Mouse (Mus musculus) megakaryocyte-erythroid progenitor cell, adult 5-6 weeks (primary cell): ENCODE data around the gene Cdan1. TPM values are rescaled to one million over a fixed set of nuclear protein-coding genes. Genes with fewer than 3 reads are reported as not detected.

Experiments
- ATAC-seq: replicated peaks from 2 replicates; pipeline ENCODE4 v1.8.0; 2016; ENCODE audit warnings: mild to moderate bottlenecking, inconsistent platforms; ENCODE audit not compliant: severe bottlenecking, poor library complexity, low FRiP score, low TSS enrichment
- total RNA-seq, 2 experiments: library from RNA; stranded (forward) in 1 of 2; stranded (reverse) in 1 of 2; fragments of 200-1000, 215-1000 nt in 1 of 2; fragments of >200 nt in 1 of 2; fragmentation: Nextera tagmentation in 1 of 2; gene quantifications; 2 replicates each; pipeline ENCODE4 v1.2.3; 2014 to 2017

Cdan1 gene
- total RNA-seq (2014; fragmentation: Nextera tagmentation): 44.7 and 52.0 TPM in 2 replicates
- 14.9 and 21.3 TPM in 2 replicates for total RNA-seq (2017)

- ATAC-seq: peak; percentile 9; the same call in 1 of the 2 replicates
Observed at GRCm38 (mm10) chr2:120849449-120850423, at the start of gene Cdan1. Cdan1 (minus strand) TSS chr2:120850128.

- no peak for ATAC-seq
Observed at GRCm38 (mm10) chr2:120896361-120896760, 46.4 kb upstream of the Cdan1 start.

GRCm38 (mm10) chr2:120887601-120888000, 37.7 kb upstream of the Cdan1 start:
- ATAC-seq: no peak

- ATAC-seq: no peak
Observed at GRCm38 (mm10) chr2:120873192-120873591, 23.3 kb upstream of the Cdan1 start.

GRCm38 (mm10) chr2:120871447-120872336, 21.8 kb upstream of the Cdan1 start:
- no peak for ATAC-seq

- ATAC-seq: no peak
Observed at GRCm38 (mm10) chr2:120867336-120867735, 17.4 kb upstream of the Cdan1 start.

- ATAC-seq: peak; percentile 70
Observed at GRCm38 (mm10) chr2:120866561-120866960, 16.6 kb upstream of the Cdan1 start.

- ATAC-seq: no peak
Observed at GRCm38 (mm10) chr2:120863389-120863788, 13.5 kb upstream of the Cdan1 start.

GRCm38 (mm10) chr2:120860699-120861098, 10.8 kb upstream of the Cdan1 start:
- no peak for ATAC-seq

- ATAC-seq: no peak
Observed at GRCm38 (mm10) chr2:120858131-120858530, 8.2 kb upstream of the Cdan1 start.

GRCm38 (mm10) chr2:120853151-120853550, 3.2 kb upstream of the Cdan1 start:
- ATAC-seq: no peak

- ATAC-seq: no peak
Observed at GRCm38 (mm10) chr2:120852626-120853025, 2.7 kb upstream of the Cdan1 start.

- ATAC-seq: peak; percentile 99
Observed at GRCm38 (mm10) chr2:120850424-120851082, 625 bp upstream of the Cdan1 start, which contains the start of gene Ttbk2. Ttbk2 (minus strand) TSS chr2:120850604.

- no peak for ATAC-seq
Observed at GRCm38 (mm10) chr2:120845280-120845679, 4.6 kb downstream of the Cdan1 start.

- ATAC-seq: 0 out of 2 replicates have a peak, but pooled peaks have one; percentile 37
Observed at GRCm38 (mm10) chr2:120843990-120844389, 5.9 kb downstream of the Cdan1 start.

- ATAC-seq: no peak
Observed at GRCm38 (mm10) chr2:120841211-120841610, 8.7 kb downstream of the Cdan1 start.

GRCm38 (mm10) chr2:120835167-120835566, 14.8 kb downstream of the Cdan1 start:
- ATAC-seq: no peak

- ATAC-seq: peak; percentile 93
Observed at GRCm38 (mm10) chr2:120826936-120827638, 22.8 kb downstream of the Cdan1 start.
